Mouse (Mus musculus) skeletal muscle tissue, adult 2 months (tissue): ENCODE measurements around the gene Ikzf3.

Experiments used
- DNase-seq: peaks from one replicate; pipeline ENCODE4 v3.0.0-alpha.2; 2012; ENCODE audit warnings: low read depth, low spot score

The Ikzf3 gene

GRCm38 (mm10) chr11:98568326-98568725, 22.5 kb upstream of the Ikzf3 start:
- DNase-seq = no peak

GRCm38 (mm10) chr11:98563921-98564414, 18.1 kb upstream of the Ikzf3 start:
- no peak for DNase-seq

GRCm38 (mm10) chr11:98563025-98563424, 17.2 kb upstream of the Ikzf3 start:
- no peak for DNase-seq

GRCm38 (mm10) chr11:98560942-98561341, 15.1 kb upstream of the Ikzf3 start:
- DNase-seq = no peak

GRCm38 (mm10) chr11:98555124-98555700, 9.4 kb upstream of the Ikzf3 start:
- no peak for DNase-seq

GRCm38 (mm10) chr11:98553966-98554365, 8.1 kb upstream of the Ikzf3 start:
- DNase-seq = no peak

- peak; percentile 78 for DNase-seq
Observed at GRCm38 (mm10) chr11:98550975-98551828, 5.4 kb upstream of the Ikzf3 start, which contains the start of gene Zpbp2. Gene Zpbp2, plus strand, starts transcription at chr11:98551097.

- DNase-seq = peak; percentile 10
Observed at GRCm38 (mm10) chr11:98550311-98550974, 4.6 kb upstream of the Ikzf3 start.

- no peak for DNase-seq
Observed at GRCm38 (mm10) chr11:98549363-98549762, 3.5 kb upstream of the Ikzf3 start.

GRCm38 (mm10) chr11:98547308-98547693, 1.5 kb upstream of the Ikzf3 start:
- no peak for DNase-seq

GRCm38 (mm10) chr11:98546529-98547307, 887 bp upstream of the Ikzf3 start:
- peak; percentile 1 for DNase-seq

- DNase-seq = no peak
Observed at GRCm38 (mm10) chr11:98544890-98545677, 747 bp downstream of the Ikzf3 start.

- DNase-seq = no peak
Observed at GRCm38 (mm10) chr11:98543414-98543813, 2.4 kb downstream of the Ikzf3 start.

GRCm38 (mm10) chr11:98542553-98542952, 3.3 kb downstream of the Ikzf3 start:
- no peak for DNase-seq

GRCm38 (mm10) chr11:98540319-98540718, 5.5 kb downstream of the Ikzf3 start:
- no peak for DNase-seq

- DNase-seq = no peak
Observed at GRCm38 (mm10) chr11:98537480-98538034, 8.3 kb downstream of the Ikzf3 start.

GRCm38 (mm10) chr11:98526824-98527461, 18.9 kb downstream of the Ikzf3 start:
- no peak for DNase-seq

GRCm38 (mm10) chr11:98525140-98525539, 20.7 kb downstream of the Ikzf3 start:
- DNase-seq = no peak

- no peak for DNase-seq
Observed at GRCm38 (mm10) chr11:98520468-98520867, 25.4 kb downstream of the Ikzf3 start.

- DNase-seq = no peak
Observed at GRCm38 (mm10) chr11:98513356-98513936, 32.4 kb downstream of the Ikzf3 start.
